Mouse (Mus musculus) MEL (cell line): ENCODE measurements around the gene Cmtm2b.
A peak's percentile ranks its signal among the peaks of the same experiment; 100 is the strongest.

Experiments used
- MAZ ChIP-seq: IDR thresholded peaks from 2 replicates; pipeline ENCODE4 v1.6.1; 2012; ENCODE audit warnings: low read depth, mild to moderate bottlenecking, inconsistent platforms, low read length, improper control_type of control experiment
- POLR2A ChIP-seq, 2 experiments: IDR thresholded peaks; 2 replicates each; pipeline ENCODE4 v1.6.1; 2011 to 2012; ENCODE audit warnings: low read length in 2 of 2, mild to moderate bottlenecking in 2 of 2, control low read depth in 1 of 2, improper control_type of control experiment in 1 of 2, low read depth in 1 of 2, moderate library complexity in 1 of 2; ENCODE audit not compliant: control insufficient read depth in 1 of 2, insufficient read depth in 1 of 2, poor library complexity in 1 of 2
- SMC3 ChIP-seq: IDR thresholded peaks from 2 replicates; pipeline ENCODE4 v1.6.1; 2011; ENCODE audit warnings: low read depth, low read length, improper control_type of control experiment
- TCF12 ChIP-seq: IDR thresholded peaks from 2 replicates; pipeline ENCODE4 v1.6.1; 2014; ENCODE audit warnings: low read depth, mild to moderate bottlenecking, inconsistent platforms, low read length, improper control_type of control experiment, moderate library complexity

DNA sequence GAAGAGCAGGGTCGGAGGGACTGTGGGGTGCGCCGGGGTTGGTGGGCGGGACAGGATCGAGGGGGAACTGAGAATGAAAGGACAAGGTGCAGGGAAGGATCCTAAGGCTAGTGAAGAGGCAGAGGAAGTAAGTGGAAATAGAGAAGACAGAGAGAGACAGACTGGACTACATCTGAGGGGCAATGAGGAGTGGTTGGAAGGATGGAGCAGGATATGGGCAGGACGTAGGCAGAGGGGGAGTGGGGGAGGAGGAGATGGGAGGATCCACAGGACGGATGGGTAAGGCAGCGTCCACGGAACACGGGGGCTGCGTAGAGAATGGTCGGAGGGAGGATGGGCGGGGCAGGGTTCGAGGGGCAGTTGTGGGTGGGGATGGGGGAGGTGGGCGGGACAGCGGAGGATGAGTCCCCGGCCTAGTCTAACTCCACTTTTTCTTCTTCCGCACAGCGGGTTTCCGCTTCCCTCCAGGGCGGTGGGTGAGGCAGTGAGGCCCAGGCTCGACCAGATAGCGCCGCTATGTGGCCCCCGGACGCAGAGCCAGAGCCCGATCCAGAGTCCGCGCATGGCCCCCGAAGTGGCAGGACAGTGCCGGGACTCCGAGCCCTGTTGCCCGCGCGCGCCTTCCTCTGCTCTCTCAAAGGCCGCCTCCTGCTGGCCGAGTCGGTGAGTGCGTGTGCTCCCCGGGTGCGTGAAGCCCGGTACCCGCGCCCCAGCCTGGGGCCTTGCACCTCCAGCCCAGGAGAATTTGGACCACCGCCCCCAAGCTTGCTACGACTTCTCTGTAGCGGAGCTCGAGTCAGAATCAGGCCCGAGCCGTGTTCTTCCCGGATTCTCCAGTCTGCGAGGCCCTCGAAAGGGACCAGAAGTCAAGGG, 18.4 kb downstream of the Cmtm2b start:
- peak; percentile 28 for TF ChIP-seq SMC3
- no peak for TF ChIP-seq MAZ
- TF ChIP-seq TCF12 = 0 out of 2 replicates have a peak, but pooled peaks have one; percentile 8
- TF ChIP-seq POLR2A (IDR thresholded peaks at IDR 0.05; ENCODE audit: control insufficient read depth in 1 of 2, insufficient read depth in 1 of 2, low read depth in 1 of 2, low read length in 2 of 2, poor library complexity in 1 of 2) = peak; percentile 60 to 69; a peak in 2 of 4 replicates
